Mouse (Mus musculus) kidney, adult 2 months (tissue): ENCODE data around the gene Col13a1.

Experiments
- CTCF ChIP-seq: fragments of 200-500 bp; conservative IDR thresholded peaks from 2 replicates; pipeline ENCODE4 v1.5.1; 2011; ENCODE audit warnings: low read depth, mild to moderate bottlenecking, control low read depth, low read length, moderate library complexity, mixed read lengths; ENCODE audit not compliant: insufficient read depth, insufficient read length
- POLR2A ChIP-seq: fragments of 200-500 bp; IDR thresholded peaks from one replicate; pipeline ENCODE4 v1.6.1; 2011; ENCODE audit warnings: low read depth, low read length, control low read depth

DNA sequence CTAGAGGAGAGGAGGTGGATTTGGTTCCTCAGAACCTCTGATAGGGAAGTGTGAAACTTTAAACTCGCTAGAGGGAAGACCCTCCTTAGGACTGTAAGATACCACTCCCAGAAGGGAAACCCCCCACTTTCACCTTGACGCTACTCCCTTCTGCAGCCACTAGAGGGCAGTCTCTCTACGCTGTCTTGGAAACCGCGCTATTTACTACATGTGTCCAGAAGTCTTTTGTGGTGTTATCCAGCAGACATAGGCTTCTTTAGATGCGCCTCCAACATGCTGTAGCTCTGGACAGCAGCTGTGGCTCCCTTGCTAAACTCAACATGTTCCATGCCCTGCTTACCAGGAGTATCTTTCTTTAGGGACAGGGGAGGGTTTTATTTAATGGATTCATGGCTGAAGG is 140.1 kb downstream of the Col13a1 start:
- TF ChIP-seq CTCF (peak; percentile 86), POLR2A (no peak)
